Comparison of ENCODE assay signal across 8 mouse cellular contexts in genomic region chr17:66101380-66102330, GRCm38 (mm10). TPM values are rescaled to one million over a fixed set of nuclear protein-coding genes. Genes with fewer than 3 reads are reported as not detected.
A peak's percentile ranks its signal among the peaks of the same experiment; 100 is the strongest.
DNase-seq lines count a peak whose midpoint lies in the region; ATAC-seq lines count a peak whose summit lies in the region.

Gene Ndufv2, minus strand, starts transcription at chr17:66101559.

- no peaks in the 10 kb centered on the region for H3K9me3 ChIP-seq in hindbrain, embryonic 14.5 days (ENCODE audit: control insufficient read depth, low read length)

- peak; percentile 96 for DNase-seq in R1 (ENCODE audit: low read depth, low spot score)
- DNase-seq in cerebellum, postnatal 14 days = peak; percentile 95 to 96
- peak; percentile 67 to 82 for DNase-seq in frontal cortex, postnatal 25 days (ENCODE audit: low spot score in 2 of 2)
- DNase-seq in hindbrain, embryonic 14.5 days (ENCODE audit: low spot score) = peak; percentile 98
- peak; percentile 90 for DNase-seq in layer of hippocampus, postnatal 36 days
- peak; percentile 95 for DNase-seq in lung, postnatal 36 days
- DNase-seq in right cerebral cortex, adult 18-20 months = peak; percentile 95
- DNase-seq in urinary bladder, postnatal 10 days (ENCODE audit: low spot score) = peak; percentile 61

- H3K27me3 ChIP-seq in hindbrain, embryonic 14.5 days (ENCODE audit: control insufficient read depth, insufficient read depth, low read length) = no peaks in the 10 kb centered on the region

- H3K36me3 ChIP-seq in hindbrain, embryonic 14.5 days (replicated peaks; ENCODE audit: control insufficient read depth, insufficient read depth) = no peaks in the 10 kb centered on the region

- ATAC-seq in hindbrain, embryonic 14.5 days (ENCODE audit: low FRiP score) = peak; percentile 99

- H3K4me3 ChIP-seq in hindbrain, embryonic 14.5 days (replicated peaks; ENCODE audit: low read length) = peak within 1 kb of the TSS; percentile 77

- peaks cover 11% of the 10 kb centered on the region for H3K4me1 ChIP-seq in hindbrain, embryonic 14.5 days (replicated peaks; ENCODE audit: control insufficient read depth, insufficient read depth, low read length)

- H3K9ac ChIP-seq in hindbrain, embryonic 14.5 days = peak within 1 kb of the TSS; percentile 89

- peak within 1 kb of the TSS; percentile 84 for H3K4me2 ChIP-seq in hindbrain, embryonic 14.5 days (replicated peaks)

- peak within 1 kb of the TSS; percentile 93 for H3K27ac ChIP-seq in hindbrain, embryonic 14.5 days

- under 1% methylated on average over 67 of the region's 67 CpGs for WGBS in hindbrain, embryonic 14.5 days

RNA-seq across cellular contexts. Expression of gene Ndufv2, which starts in this region (rescaled TPM):
- polyA plus RNA-seq in hindbrain, embryonic 14.5 days (2014; fragmentation: Nextera tagmentation; extraction: Ambion mirVana) = 414 and 418 TPM in 2 replicates
- 100 to 1,000 TPM; 257 to 261 TPM for total RNA-seq in layer of hippocampus, postnatal 36 days (2021)

Comparison
In these comparisons a context has a peak if more than half of its experiments do, and no peak if none do; other contexts are left out.
1. Peak in every context shown above with its lines: DNase-seq, ATAC-seq, H3K4me3 ChIP-seq and H3K27ac ChIP-seq.